Mouse (Mus musculus) bone marrow macrophage, adult 2 months (primary cell): Measurements from ENCODE around the gene Kcnk1. TPM values are rescaled to one million over a fixed set of nuclear protein-coding genes. Genes with fewer than 3 reads are reported as not detected.

ENCODE experiments used
- H3K27ac ChIP-seq: 2 replicates; pipeline ENCODE4 v1.5.1; 2012; ENCODE audit warnings: low read depth, low read length; ENCODE audit not compliant: insufficient read depth
- H3K4me1 ChIP-seq: 2 replicates; pipeline ENCODE4 v1.6.1; 2012; ENCODE audit warnings: low read length; ENCODE audit not compliant: control insufficient read depth, insufficient read depth
- H3K4me3 ChIP-seq: 2 replicates; pipeline ENCODE4 v1.5.1; 2012; ENCODE audit warnings: mild to moderate bottlenecking, low read length, moderate library complexity; ENCODE audit not compliant: insufficient read depth
- CTCF ChIP-seq: IDR thresholded peaks from 2 replicates; pipeline ENCODE4 v1.5.1; 2012; ENCODE audit warnings: low read depth, mild to moderate bottlenecking, low read length, moderate library complexity
- POLR2A ChIP-seq: IDR thresholded peaks from 2 replicates; pipeline ENCODE4 v1.6.1; 2012; ENCODE audit warnings: mild to moderate bottlenecking, low read depth, low read length, borderline replicate concordance
- polyA plus RNA-seq: library from polyadenylated mRNA; stranded (reverse); fragments of >200 nt; gene quantifications from 2 replicates; pipeline ENCODE4 v1.2.4, GENCODE M21; 2012; ENCODE audit not compliant: missing spikeins, insufficient read depth, insufficient read length

Gene Kcnk1
- polyA plus RNA-seq, 1 experiment = not detected

DNA sequence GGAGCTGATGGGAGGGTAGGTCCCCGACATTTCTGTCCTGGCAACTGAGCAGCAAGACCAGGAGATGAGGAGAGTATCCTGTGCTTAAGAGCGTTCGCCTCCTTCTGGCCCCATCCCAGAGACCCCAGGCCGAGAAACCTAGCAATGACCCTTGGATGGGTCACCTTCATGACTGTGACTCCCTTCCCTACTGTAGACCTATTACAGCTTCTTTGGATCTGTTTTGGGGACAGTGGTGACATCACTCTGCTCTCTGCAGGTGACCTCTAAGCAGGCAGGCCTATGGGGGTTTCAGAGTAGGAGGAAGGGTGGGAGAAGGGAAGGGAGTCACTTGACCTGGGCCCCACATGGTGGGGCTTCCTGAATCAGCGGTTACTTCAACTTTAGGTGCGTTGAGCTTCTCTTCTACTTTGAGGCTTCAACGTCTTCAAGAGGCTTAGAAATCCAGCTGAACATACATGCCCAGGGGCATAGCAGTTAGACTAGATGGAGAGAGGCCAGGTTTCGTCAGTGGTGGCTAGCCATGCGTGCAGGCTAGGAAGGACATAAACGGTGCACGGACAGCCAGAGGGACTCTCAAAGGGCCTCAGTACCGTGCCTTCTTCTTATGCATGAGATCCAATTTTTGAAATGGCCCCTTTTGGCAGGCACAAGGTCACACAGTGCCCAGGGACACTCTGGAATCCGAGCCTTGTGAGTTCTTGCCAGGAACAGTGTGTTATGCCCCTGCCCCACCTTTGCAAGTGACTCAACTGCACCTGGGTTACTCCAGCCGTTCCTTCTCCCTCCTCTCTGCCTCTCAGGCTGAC, 1.3 kb downstream of the Kcnk1 start:
- H3K27ac ChIP-seq = no peak overlapping the region
- H3K4me3 ChIP-seq = no peak overlapping the region
- TF ChIP-seq POLR2A = no peak
- no peak for TF ChIP-seq CTCF
- H3K4me1 ChIP-seq = no peaks in the 10 kb centered on the region

- H3K27ac ChIP-seq = no peak overlapping the region
- no peak for TF ChIP-seq POLR2A
- no peak for TF ChIP-seq CTCF
- no peak overlapping the region for H3K4me3 ChIP-seq
- no peaks in the 10 kb centered on the region for H3K4me1 ChIP-seq
These were observed 2.0 kb downstream of the Kcnk1 start for GRCm38 (mm10) chr8:125996980-125997379.

- no peaks in the 10 kb centered on the region for H3K4me1 ChIP-seq
- no peak overlapping the region for H3K4me3 ChIP-seq
- no peak overlapping the region for H3K27ac ChIP-seq
- no peak for TF ChIP-seq CTCF
- no peak for TF ChIP-seq POLR2A
These were observed 2.6 kb downstream of the Kcnk1 start for GRCm38 (mm10) chr8:125997550-125997949.

- Histone ChIP-seq H3K27ac (no peak overlapping the region), H3K4me3 (no peak overlapping the region), H3K4me1 (no peaks in the 10 kb centered on the region)
- no peak for TF ChIP-seq POLR2A
- no peak for TF ChIP-seq CTCF
These were observed 4.9 kb downstream of the Kcnk1 start for GRCm38 (mm10) chr8:125999842-126000395.

DNA sequence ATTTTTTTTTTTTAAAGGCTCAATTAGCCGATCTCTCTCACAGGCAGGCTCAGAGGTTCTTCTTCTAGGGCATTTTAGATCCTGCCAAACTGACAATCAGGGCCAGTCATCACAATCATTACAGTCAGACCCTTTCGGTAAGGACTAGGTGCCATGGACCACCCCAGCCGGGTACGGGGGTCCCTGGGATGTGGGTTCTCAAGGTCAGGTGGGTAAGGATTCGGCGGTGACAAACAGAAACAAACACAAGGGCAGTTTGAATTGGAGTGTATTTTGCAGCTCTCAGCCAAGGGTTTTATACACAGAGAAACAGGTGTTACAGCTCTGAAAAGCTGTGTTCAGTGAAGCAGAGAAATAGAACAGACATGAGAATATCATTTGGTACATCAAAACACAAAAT, 8.6 kb downstream of the Kcnk1 start:
- Histone ChIP-seq H3K27ac (no peak overlapping the region), H3K4me3 (no peak overlapping the region), H3K4me1 (no peaks in the 10 kb centered on the region)
- TF ChIP-seq POLR2A (no peak), CTCF (no peak)

DNA sequence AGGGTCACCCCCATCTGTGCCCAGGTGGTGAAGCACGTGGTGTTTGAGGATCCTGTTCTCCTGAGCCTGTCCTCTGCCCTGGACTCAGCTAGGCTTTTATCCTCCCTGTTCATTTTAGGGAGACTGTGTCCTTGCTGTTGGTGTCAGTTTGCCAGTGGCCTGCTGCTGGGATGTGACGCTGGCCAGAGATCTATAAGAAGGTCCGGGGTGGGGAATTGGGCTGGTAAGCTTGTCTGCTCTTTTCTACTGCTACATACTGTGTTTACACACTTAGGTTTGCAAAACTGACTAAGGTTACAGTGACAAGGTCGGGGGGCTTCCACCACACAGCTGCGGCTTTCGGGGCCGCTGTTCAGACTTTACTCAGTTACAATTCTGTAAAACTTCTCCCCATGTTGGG, 10.0 kb downstream of the Kcnk1 start:
- TF ChIP-seq POLR2A (no peak), CTCF (no peak)
- no peak overlapping the region for H3K4me3 ChIP-seq

GRCm38 (mm10) chr8:126006310-126006990, 11.5 kb downstream of the Kcnk1 start:
- Histone ChIP-seq H3K4me3 (no peak overlapping the region), H3K4me1 (no peaks in the 10 kb centered on the region), H3K27ac (no peak overlapping the region)
- no peak for TF ChIP-seq POLR2A
- TF ChIP-seq CTCF = no peak

More for the DNA sequence above, 10.0 kb downstream of the Kcnk1 start:
- H3K27ac ChIP-seq = no peak overlapping the region
- H3K4me1 ChIP-seq = no peaks in the 10 kb centered on the region

- Histone ChIP-seq H3K27ac (no peak overlapping the region), H3K4me3 (no peak overlapping the region), H3K4me1 (no peaks in the 10 kb centered on the region)
- no peak for TF ChIP-seq POLR2A
- no peak for TF ChIP-seq CTCF
These were observed 12.8 kb downstream of the Kcnk1 start for GRCm38 (mm10) chr8:126007538-126008330.

DNA sequence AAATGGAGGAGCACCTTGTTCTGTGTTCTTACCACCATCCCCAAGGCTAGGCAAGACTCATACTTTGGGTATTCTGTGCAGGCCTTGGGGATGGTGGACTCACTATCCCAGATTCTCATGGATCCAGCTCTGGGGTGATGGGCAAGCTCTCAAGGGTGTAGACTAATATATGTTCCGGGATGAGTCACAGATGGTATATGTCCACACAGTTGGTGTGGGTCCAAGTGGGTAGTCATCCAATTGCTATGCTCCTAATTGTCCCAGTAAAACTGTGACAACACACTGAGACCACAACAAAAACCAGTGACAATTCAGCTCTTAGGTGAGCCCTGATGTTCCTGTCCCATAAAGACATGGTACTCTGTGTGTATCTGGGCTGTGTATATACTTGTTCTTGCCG, 14.0 kb downstream of the Kcnk1 start:
- Histone ChIP-seq H3K27ac (no peak overlapping the region), H3K4me3 (no peak overlapping the region), H3K4me1 (no peaks in the 10 kb centered on the region)
- TF ChIP-seq CTCF (no peak), POLR2A (no peak)

- Histone ChIP-seq H3K4me3 (no peak overlapping the region), H3K27ac (no peak overlapping the region), H3K4me1 (no peaks in the 10 kb centered on the region)
- TF ChIP-seq POLR2A = no peak
- no peak for TF ChIP-seq CTCF
These were observed 15.9 kb downstream of the Kcnk1 start for GRCm38 (mm10) chr8:126010900-126011299.
